Mouse (Mus musculus): ENCODE data around the gene Zdhhc24. TPM values are rescaled to one million over a fixed set of nuclear protein-coding genes. Genes with fewer than 3 reads are reported as not detected.

The Zdhhc24 gene
- 5.1 and 5.9 TPM in 2 replicates for polyA plus RNA-seq (2015; fragmentation: Nextera tagmentation; extraction: Ambion mirVana)

DNA sequence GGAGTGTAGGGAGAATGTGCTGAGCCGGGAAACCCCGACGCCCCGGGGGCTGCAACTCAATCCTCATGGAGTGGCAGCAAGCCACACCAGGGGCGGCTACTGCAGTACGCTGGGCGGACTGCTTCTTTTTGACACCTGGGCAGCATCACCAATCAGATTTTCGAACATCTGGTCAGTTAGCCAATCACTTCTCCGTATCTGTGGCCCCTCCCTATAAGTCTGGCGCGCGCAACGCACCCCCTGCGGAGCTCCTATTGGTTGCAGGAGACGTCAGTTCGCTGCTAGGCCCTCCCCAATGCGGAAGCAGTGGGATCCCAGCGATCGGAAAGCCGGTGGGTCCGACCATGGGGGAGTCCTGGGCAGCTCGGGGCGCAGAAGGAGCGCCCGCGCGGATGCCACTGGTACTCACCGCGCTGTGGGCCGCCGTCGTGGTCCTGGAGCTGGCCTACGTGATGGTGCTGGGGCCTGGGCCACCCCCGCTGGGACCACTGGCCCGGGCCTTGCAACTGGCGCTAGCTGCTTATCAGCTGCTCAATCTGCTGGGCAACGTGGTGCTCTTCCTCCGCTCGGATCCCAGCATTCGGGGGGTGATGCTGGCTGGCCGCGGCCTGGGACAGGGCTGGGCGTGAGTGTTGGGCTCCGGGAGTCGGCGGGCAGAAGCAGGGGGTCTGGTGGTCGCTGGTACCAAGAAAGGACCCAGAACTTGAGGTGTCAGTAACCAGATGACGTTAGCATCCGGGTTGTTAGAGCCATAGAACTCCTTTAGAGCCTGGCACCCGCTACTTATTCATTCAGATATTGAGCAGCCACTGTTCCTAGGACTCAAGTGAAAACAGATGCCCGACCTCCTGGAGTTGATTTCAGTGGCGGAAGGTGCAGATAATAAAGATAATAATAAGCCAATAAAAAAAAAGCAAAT, at the start of gene Zdhhc24:
Zdhhc24 (plus strand) TSS at position 264 of the 919 bp plus-strand sequence.

DNA sequence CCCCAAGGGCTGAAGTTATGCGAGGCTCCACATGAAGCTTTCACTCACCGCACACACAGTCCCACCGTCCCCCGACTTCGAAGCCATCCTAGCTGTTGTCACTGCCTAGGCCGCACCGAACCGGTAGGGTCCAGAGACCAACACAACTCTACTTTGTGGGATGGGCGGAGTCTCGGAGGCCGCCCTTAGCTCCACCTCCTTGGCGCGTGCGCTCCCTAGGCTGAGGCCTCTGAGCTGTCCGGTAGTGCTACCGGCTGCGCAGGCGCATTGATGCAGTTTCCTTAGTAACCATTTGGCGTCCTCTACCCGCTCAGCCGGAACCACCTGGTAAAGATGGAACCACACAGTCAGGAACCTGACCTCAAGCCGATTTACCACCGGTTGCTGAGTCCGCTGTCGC, 39.3 kb upstream of the Zdhhc24 start, which contains the start of the genes Ccs and Ccdc87:
Ccs (minus strand) TSS at position 184 of the 400 bp plus-strand sequence.
Ccdc87 (plus strand) TSS at position 218 of the 400 bp plus-strand sequence.

GRCm38 (mm10) chr19:4854552-4855469, 23.7 kb upstream of the Zdhhc24 start, which contains the start of gene Ctsf:
Gene Ctsf (plus strand): TSS chr19:4855130.

DNA sequence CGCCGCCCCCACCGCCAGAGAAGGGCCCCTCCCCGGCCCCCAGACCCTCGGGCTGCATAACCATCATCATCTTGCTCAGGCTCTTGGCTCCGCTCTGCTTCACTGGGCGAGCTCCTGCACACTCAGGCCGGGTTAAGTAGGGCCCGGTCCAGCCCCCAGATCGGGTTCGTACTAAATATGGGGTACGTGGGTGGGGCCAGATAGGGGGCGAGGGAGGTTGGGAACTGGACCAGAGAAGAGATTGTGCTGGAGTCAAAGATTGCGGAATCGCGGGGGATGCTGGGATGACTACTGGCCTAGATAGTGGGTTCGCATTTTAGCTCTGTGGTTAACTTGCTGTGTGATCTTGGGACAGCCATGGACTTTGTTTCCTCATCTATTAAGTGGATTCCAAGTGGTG, 683 bp upstream of the Zdhhc24 start, which contains the start of gene Actn3:
Actn3 (minus strand) TSS at position 125 of the 400 bp plus-strand sequence.

DNA sequence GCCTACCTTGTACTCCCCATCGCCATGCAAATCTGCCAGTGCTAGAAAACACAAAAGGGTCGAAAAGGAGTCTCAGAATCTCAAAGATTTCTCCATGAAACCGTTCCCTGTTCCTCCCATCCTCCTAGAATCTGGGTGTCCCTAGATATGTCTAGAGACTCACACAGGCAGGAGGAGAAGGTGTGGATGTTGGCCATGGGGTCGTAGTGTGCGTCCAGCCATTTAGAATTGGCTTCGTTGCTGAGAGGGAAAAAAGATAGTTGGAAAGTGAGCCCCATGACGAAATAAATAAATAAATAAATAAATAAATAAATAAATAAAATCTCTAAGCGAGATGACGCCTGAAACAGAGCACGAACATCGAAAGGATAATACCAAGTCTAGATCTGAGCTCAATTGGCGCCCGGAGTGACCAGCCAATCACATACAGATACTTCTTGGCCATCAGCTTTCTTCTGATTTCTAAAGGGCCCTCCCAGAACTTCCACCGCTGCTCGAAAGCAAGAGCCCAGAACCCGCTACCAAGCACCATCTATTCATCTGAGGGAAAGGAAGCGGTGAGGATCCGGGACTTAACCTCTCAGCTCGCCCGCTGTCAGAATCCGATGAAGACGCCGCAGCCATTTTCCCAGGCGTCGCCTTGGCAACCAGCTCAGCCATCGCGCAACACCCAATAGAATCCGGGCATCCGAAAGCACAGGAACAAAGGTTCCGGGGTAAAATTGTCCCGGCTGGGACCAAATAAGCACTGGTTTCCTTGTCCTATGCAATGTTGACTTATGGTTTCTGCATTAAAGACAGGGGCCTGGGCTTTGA, 27.7 kb downstream of the Zdhhc24 start, which contains the start of gene Bbs1:
Bbs1 (minus strand) TSS at position 650 of the 816 bp plus-strand sequence.

GRCm38 (mm10) chr19:4927904-4928531, 49.5 kb downstream of the Zdhhc24 start, which contains the start of gene Dpp3:
Gene Dpp3 (minus strand): TSS chr19:4928287.

Other genes starting within 250 kb of the Zdhhc24 start
- gene Gm960, start 180.0 kb upstream of the Zdhhc24 start, polyA plus RNA-seq (2015; fragmentation: Nextera tagmentation; extraction: Ambion mirVana): 1.0 and 1.3 TPM in 2 replicates
- gene Sptbn2, start 167.5 kb upstream of the Zdhhc24 start, polyA plus RNA-seq (2015; fragmentation: Nextera tagmentation; extraction: Ambion mirVana): 0.27 and 0.33 TPM in 2 replicates
- 17.3 and 20.0 TPM in 2 replicates for gene Rbm4b, start 122.2 kb upstream of the Zdhhc24 start, polyA plus RNA-seq (2015; fragmentation: Nextera tagmentation; extraction: Ambion mirVana)
- 25.4 and 26.0 TPM in 2 replicates for gene Rbm4, start 84.8 kb upstream of the Zdhhc24 start, polyA plus RNA-seq (2015; fragmentation: Nextera tagmentation; extraction: Ambion mirVana)
- gene Gm21992, start 67.1 kb upstream of the Zdhhc24 start, polyA plus RNA-seq (2015; fragmentation: Nextera tagmentation; extraction: Ambion mirVana): 17.9 and 19.5 TPM in 2 replicates
- 17.5 and 22.4 TPM in 2 replicates for gene Rbm14, start 67.0 kb upstream of the Zdhhc24 start, polyA plus RNA-seq (2015; fragmentation: Nextera tagmentation; extraction: Ambion mirVana)
- 38.7 and 46.0 TPM in 2 replicates for gene Ccs, start 39.3 kb upstream of the Zdhhc24 start, polyA plus RNA-seq (2015; fragmentation: Nextera tagmentation; extraction: Ambion mirVana)
- not detected in 2 replicates for gene Ccdc87, start 39.3 kb upstream of the Zdhhc24 start, polyA plus RNA-seq (2015; fragmentation: Nextera tagmentation; extraction: Ambion mirVana)
- gene Ctsf, start 23.5 kb upstream of the Zdhhc24 start, polyA plus RNA-seq (2015; fragmentation: Nextera tagmentation; extraction: Ambion mirVana): 47.9 and 54.9 TPM in 2 replicates
- gene Actn3, start 759 bp upstream of the Zdhhc24 start, polyA plus RNA-seq (2015; fragmentation: Nextera tagmentation; extraction: Ambion mirVana): 751 and 907 TPM in 2 replicates
- 0.87 and 1.1 TPM in 2 replicates for gene Bbs1, start 28.0 kb downstream of the Zdhhc24 start, polyA plus RNA-seq (2015; fragmentation: Nextera tagmentation; extraction: Ambion mirVana)
- gene Dpp3, start 49.6 kb downstream of the Zdhhc24 start, polyA plus RNA-seq (2015; fragmentation: Nextera tagmentation; extraction: Ambion mirVana): 46.4 and 52.9 TPM in 2 replicates
- 0.57 and 0.77 TPM in 2 replicates for gene Peli3, start 64.5 kb downstream of the Zdhhc24 start, polyA plus RNA-seq (2015; fragmentation: Nextera tagmentation; extraction: Ambion mirVana)
- gene Mrpl11, start 83.5 kb downstream of the Zdhhc24 start, polyA plus RNA-seq (2015; fragmentation: Nextera tagmentation; extraction: Ambion mirVana): 105 and 106 TPM in 2 replicates
- gene Npas4, start 111.6 kb downstream of the Zdhhc24 start, polyA plus RNA-seq (2015; fragmentation: Nextera tagmentation; extraction: Ambion mirVana): not detected in 2 replicates
- 5.1 and 6.5 TPM in 2 replicates for gene Slc29a2, start 145.2 kb downstream of the Zdhhc24 start, polyA plus RNA-seq (2015; fragmentation: Nextera tagmentation; extraction: Ambion mirVana)
- 30.5 and 36.4 TPM in 2 replicates for gene B4gat1, start 160.2 kb downstream of the Zdhhc24 start, polyA plus RNA-seq (2015; fragmentation: Nextera tagmentation; extraction: Ambion mirVana)
- gene AC124502.3, start 160.2 kb downstream of the Zdhhc24 start, polyA plus RNA-seq (2015; fragmentation: Nextera tagmentation; extraction: Ambion mirVana): 0.21 and 2.1 TPM in 2 replicates
- 16.9 and 21.0 TPM in 2 replicates for gene Brms1, start 162.7 kb downstream of the Zdhhc24 start, polyA plus RNA-seq (2015; fragmentation: Nextera tagmentation; extraction: Ambion mirVana)
- 1.6 and 1.7 TPM in 2 replicates for gene Rin1, start 171.8 kb downstream of the Zdhhc24 start, polyA plus RNA-seq (2015; fragmentation: Nextera tagmentation; extraction: Ambion mirVana)
- gene Cd248, start 189.4 kb downstream of the Zdhhc24 start, polyA plus RNA-seq (2015; fragmentation: Nextera tagmentation; extraction: Ambion mirVana): 37.7 and 59.2 TPM in 2 replicates
- gene Tmem151a, start 206.9 kb downstream of the Zdhhc24 start, polyA plus RNA-seq (2015; fragmentation: Nextera tagmentation; extraction: Ambion mirVana): 0.34 and 0.72 TPM in 2 replicates
- 95.0 and 101 TPM in 2 replicates for gene Yif1a, start 209.9 kb downstream of the Zdhhc24 start, polyA plus RNA-seq (2015; fragmentation: Nextera tagmentation; extraction: Ambion mirVana)
- gene Cnih2, start 219.9 kb downstream of the Zdhhc24 start, polyA plus RNA-seq (2015; fragmentation: Nextera tagmentation; extraction: Ambion mirVana): 0.88 and 0.91 TPM in 2 replicates
- 174 and 198 TPM in 2 replicates for gene Rab1b, start 228.4 kb downstream of the Zdhhc24 start, polyA plus RNA-seq (2015; fragmentation: Nextera tagmentation; extraction: Ambion mirVana)
- 11.7 and 12.5 TPM in 2 replicates for gene Klc2, start 239.9 kb downstream of the Zdhhc24 start, polyA plus RNA-seq (2015; fragmentation: Nextera tagmentation; extraction: Ambion mirVana)

Measured in skeletal muscle tissue, postnatal 0 days (tissue).